Mouse (Mus musculus): ENCODE data around the gene Tpm3. TPM values are rescaled to one million over a fixed set of nuclear protein-coding genes. Genes with fewer than 3 reads are reported as not detected.
A peak's percentile ranks its signal among the peaks of the same experiment; 100 is the strongest.

Gene Tpm3
- total and polyA plus RNA-seq, 3 experiments = 205 to 274 (median 273) TPM

DNA sequence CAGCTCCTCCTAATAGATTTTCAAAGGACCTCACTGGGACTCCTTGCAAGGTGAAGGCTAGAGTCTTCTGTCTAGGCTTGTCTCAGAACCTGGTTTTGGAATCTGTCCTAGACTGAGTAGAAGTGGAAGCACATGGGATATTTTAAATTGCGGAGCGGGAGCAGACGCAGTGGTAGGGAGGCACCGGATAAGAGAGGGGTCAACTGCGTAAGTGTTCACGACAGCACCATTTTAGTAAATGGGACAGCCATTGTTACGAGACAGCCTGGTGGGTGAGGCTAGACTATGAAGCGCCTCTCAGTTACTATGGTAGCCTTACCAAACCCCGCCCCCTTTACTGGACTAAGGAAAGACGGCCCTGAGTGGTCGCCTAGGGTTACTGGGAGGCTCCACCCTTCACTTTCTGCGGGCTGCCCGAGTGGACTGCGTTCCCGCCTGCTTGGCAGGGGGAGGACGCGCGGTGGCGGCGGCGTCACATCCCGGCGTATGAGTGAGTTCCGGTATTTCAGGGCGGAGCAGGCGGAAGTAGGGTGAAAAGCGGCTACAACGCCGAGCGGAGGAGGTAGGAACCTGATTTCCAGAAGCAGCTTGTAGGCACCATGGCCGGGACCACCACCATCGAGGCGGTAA lies 6.8 kb downstream of the Tpm3 start:
- Histone ChIP-seq H3K9me3 (replicated peaks; ENCODE audit: insufficient read depth, low read length) (no peaks in the 10 kb centered on the region), H3K27me3 (ENCODE audit: control insufficient read depth in 1 of 2, insufficient read depth in 2 of 2, low read length in 2 of 2) (no peaks in the 10 kb centered on the region), H3K4me3 (ENCODE audit: control insufficient read depth in 1 of 2, insufficient read depth in 1 of 2, low read depth in 2 of 2, low read length in 2 of 2) (peak overlapping the region; percentile 67 to 71), H3K27ac (ENCODE audit: control insufficient read depth, low read depth, low read length) (peak overlapping the region; percentile 92), H3K79me2 (ENCODE audit: control insufficient read depth, insufficient read depth, low read length, poor library complexity) (peaks cover 39% of the 10 kb centered on the region), H3K4me1 (ENCODE audit: control insufficient read depth in 1 of 2, insufficient read depth in 2 of 2, low read length in 2 of 2) (peaks cover 19 to 34% of the 10 kb centered on the region in 2 experiments), H3K36me3 (ENCODE audit: control insufficient read depth in 1 of 2, insufficient read depth in 2 of 2, low read length in 2 of 2) (peaks cover 0 to 32% of the 10 kb centered on the region in 2 experiments; a peak in 2 of 4 replicates), H3K9ac (ENCODE audit: control insufficient read depth, low read depth, low read length, poor library complexity, severe bottlenecking) (peak overlapping the region; percentile 78)
- DNase-seq (ENCODE audit: low read depth, low spot score) = peak; percentile 99
- TF ChIP-seq CHD1 (IDR thresholded peaks at IDR 0.05; ENCODE audit: low read depth, low read length) = no peak; the same call in 1 of the 2 replicates
- no peak for TF ChIP-seq USF1 (IDR thresholded peaks at IDR 0.05; ENCODE audit: low read depth, low read length)
- TF ChIP-seq RAD21 (IDR thresholded peaks at IDR 0.05; ENCODE audit: low read depth, low read length) = no peak
- no peak for TF ChIP-seq BHLHE40 (IDR thresholded peaks at IDR 0.05; ENCODE audit: borderline replicate concordance, low read depth, low read length)
- TF ChIP-seq USF2 (IDR thresholded peaks at IDR 0.05; ENCODE audit: borderline replicate concordance in 1 of 2, insufficient read depth in 1 of 2, low read depth in 1 of 2, low read length in 2 of 2) = no peak
- peak; percentile 57; the same call in 1 of the 2 replicates for TF ChIP-seq MYC (IDR thresholded peaks at IDR 0.05; ENCODE audit: low read depth, low read length)
- peak; percentile 45; the same call in 1 of the 2 replicates for TF ChIP-seq MAX (IDR thresholded peaks at IDR 0.05; ENCODE audit: low read length)
- peak; percentile 80 for TF ChIP-seq HCFC1 (IDR thresholded peaks at IDR 0.05; ENCODE audit: low read depth, low read length)
- TF ChIP-seq JUND (IDR thresholded peaks at IDR 0.05; ENCODE audit: low read depth, low read length) = no peak
- TF ChIP-seq KAT2A (conservative IDR thresholded peaks at IDR 0.05; ENCODE audit: low read depth, low read length) = no peak; the same call in 1 of the 2 replicates
- peak; percentile 68; the same call in 1 of the 2 replicates for TF ChIP-seq UBTF (IDR thresholded peaks at IDR 0.05; ENCODE audit: borderline replicate concordance, insufficient read depth, low read depth, low read length)
- TF ChIP-seq ZMIZ1 (IDR thresholded peaks at IDR 0.05; ENCODE audit: low read depth, low read length) = no peak
- peak; percentile 91 for TF ChIP-seq ELF1 (IDR thresholded peaks at IDR 0.05; ENCODE audit: low read depth, low read length)
- TF ChIP-seq TAL1 (IDR thresholded peaks at IDR 0.05; ENCODE audit: low read length) = no peak
- peak; percentile 82; the same call in 1 of the 2 replicates for TF ChIP-seq E2F4 (IDR thresholded peaks at IDR 0.05; ENCODE audit: borderline replicate concordance, low read depth, low read length)
- TF ChIP-seq NRF1 (IDR thresholded peaks at IDR 0.05; ENCODE audit: insufficient read depth, low read depth, low read length, poor library complexity, severe bottlenecking) = no peak
- TF ChIP-seq RCOR1 (IDR thresholded peaks at IDR 0.05; ENCODE audit: low read depth, low read length) = no peak
- no peak for TF ChIP-seq CTCF (IDR thresholded peaks at IDR 0.05 in 2 of 3, conservative IDR thresholded peaks at IDR 0.05 in 1 of 3; ENCODE audit: control insufficient read depth in 1 of 3, insufficient read depth in 1 of 3, low read depth in 2 of 3, low read length in 3 of 3, poor library complexity in 1 of 3, severe bottlenecking in 1 of 3)
- TF ChIP-seq MXI1 (IDR thresholded peaks at IDR 0.05; ENCODE audit: low read depth, low read length) = peak; percentile 92
- TF ChIP-seq MAZ (IDR thresholded peaks at IDR 0.05; ENCODE audit: low read depth, low read length) = peak; percentile 15; the same call in 1 of the 2 replicates
- no peak for TF ChIP-seq MYB (IDR thresholded peaks at IDR 0.05; ENCODE audit: low read depth, low read length)
- TF ChIP-seq CHD2 (IDR thresholded peaks at IDR 0.05; ENCODE audit: low read length) = no peak
- no peak for TF ChIP-seq SMC3 (IDR thresholded peaks at IDR 0.05; ENCODE audit: low read depth, low read length)
- no peak for TF ChIP-seq POLR2AphosphoS5 (IDR thresholded peaks at IDR 0.05; ENCODE audit: borderline replicate concordance, low read depth, low read length)
- no peak for TF ChIP-seq GABPA (IDR thresholded peaks at IDR 0.05; ENCODE audit: low read depth, low read length)
- TF ChIP-seq EP300 (IDR thresholded peaks at IDR 0.05; ENCODE audit: low read depth in 1 of 2, low read length in 2 of 2) = no peak
- TF ChIP-seq POLR2A (IDR thresholded peaks at IDR 0.05; ENCODE audit: control insufficient read depth in 1 of 2, insufficient read depth in 1 of 2, low read depth in 1 of 2, low read length in 2 of 2, poor library complexity in 1 of 2) = peak in 1 of 2 experiments; percentile 81; a peak in 1 of 4 replicates
- TF ChIP-seq ZKSCAN1 (IDR thresholded peaks at IDR 0.05; ENCODE audit: low read depth, low read length) = no peak
- peak; percentile 68; the same call in 1 of the 2 replicates for TF ChIP-seq ETS1 (IDR thresholded peaks at IDR 0.05; ENCODE audit: low read depth, low read length)
- no peak for TF ChIP-seq ZC3H11A (IDR thresholded peaks at IDR 0.05; ENCODE audit: low read depth, low read length)
- TF ChIP-seq GATA1 (IDR thresholded peaks at IDR 0.05; ENCODE audit: low read depth, low read length) = no peak
- TF ChIP-seq ZNF384 (IDR thresholded peaks at IDR 0.05; ENCODE audit: low read depth, low read length) = no peak
- no peak for TF ChIP-seq MAFK (IDR thresholded peaks at IDR 0.05; ENCODE audit: borderline replicate concordance, low read depth, low read length)
- TF ChIP-seq TBP (IDR thresholded peaks at IDR 0.05; ENCODE audit: low read depth, low read length) = peak; percentile 72
- no peak for TF ChIP-seq TCF12 (IDR thresholded peaks at IDR 0.05; ENCODE audit: low read depth, low read length)
- TF ChIP-seq SIN3A (IDR thresholded peaks at IDR 0.05; ENCODE audit: low read length) = peak; percentile 93
- no peak for TF ChIP-seq NELFE (IDR thresholded peaks at IDR 0.05; ENCODE audit: low read depth, low read length)
